Mouse (Mus musculus) intestine, embryonic 14.5 days (tissue): ENCODE measurements around the gene Spatc1l. TPM values are rescaled to one million over a fixed set of nuclear protein-coding genes. Genes with fewer than 3 reads are reported as not detected.

Source experiments
- polyA plus RNA-seq: library from polyadenylated mRNA; unstranded; fragments of >200 nt; fragmentation: Nextera tagmentation; extraction: Ambion mirVana; gene quantifications from 2 replicates; pipeline ENCODE4 v1.2.1, GENCODE M21; 2014

Gene Spatc1l
- polyA plus RNA-seq, 1 experiment from 2014 or later, result 0.18 TPM

Other genes starting within 250 kb of the Spatc1l start
- gene Dip2a, start 217.0 kb upstream of the Spatc1l start, polyA plus RNA-seq, result 5.7 and 6.6 TPM in 2 replicates
- gene AC141477.1, start 121.8 kb upstream of the Spatc1l start, polyA plus RNA-seq, result not detected in 2 replicates
- 20.1 and 22.2 TPM in 2 replicates for gene Pcnt, start 119.5 kb upstream of the Spatc1l start, polyA plus RNA-seq
- gene 2610028H24Rik, start 113.2 kb upstream of the Spatc1l start, polyA plus RNA-seq, result not detected in 2 replicates
- 56.2 and 67.8 TPM in 2 replicates for gene Mcm3ap, start 93.3 kb upstream of the Spatc1l start, polyA plus RNA-seq
- gene Ybey, start 93.2 kb upstream of the Spatc1l start, polyA plus RNA-seq, result 4.7 and 5.4 TPM in 2 replicates
- 56.3 and 62.4 TPM in 2 replicates for gene Lss, start 30.7 kb upstream of the Spatc1l start, polyA plus RNA-seq
- gene Ftcd, start 13.4 kb downstream of the Spatc1l start, polyA plus RNA-seq, result 0.11 TPM in 1 of 2 replicates, not detected in the other
- gene Col6a2, start 61.4 kb downstream of the Spatc1l start, polyA plus RNA-seq, result 164 and 184 TPM in 2 replicates
- 309 and 317 TPM in 2 replicates for gene Col6a1, start 163.9 kb downstream of the Spatc1l start, polyA plus RNA-seq